Mouse (Mus musculus) erythroblast, embryonic 14.5 days (primary cell): ENCODE measurements around the gene Lrrk1.

ENCODE experiments used
- GATA1 ChIP-seq: IDR thresholded peaks from 2 replicates; pipeline ENCODE4 v1.6.1; 2012; ENCODE audit warnings: low read length, inconsistent platforms, mixed read lengths
- TAL1 ChIP-seq: IDR thresholded peaks from 3 replicates; pipeline ENCODE4 v1.6.1; 2012; ENCODE audit warnings: low read length, inconsistent platforms, mixed read lengths

DNA sequence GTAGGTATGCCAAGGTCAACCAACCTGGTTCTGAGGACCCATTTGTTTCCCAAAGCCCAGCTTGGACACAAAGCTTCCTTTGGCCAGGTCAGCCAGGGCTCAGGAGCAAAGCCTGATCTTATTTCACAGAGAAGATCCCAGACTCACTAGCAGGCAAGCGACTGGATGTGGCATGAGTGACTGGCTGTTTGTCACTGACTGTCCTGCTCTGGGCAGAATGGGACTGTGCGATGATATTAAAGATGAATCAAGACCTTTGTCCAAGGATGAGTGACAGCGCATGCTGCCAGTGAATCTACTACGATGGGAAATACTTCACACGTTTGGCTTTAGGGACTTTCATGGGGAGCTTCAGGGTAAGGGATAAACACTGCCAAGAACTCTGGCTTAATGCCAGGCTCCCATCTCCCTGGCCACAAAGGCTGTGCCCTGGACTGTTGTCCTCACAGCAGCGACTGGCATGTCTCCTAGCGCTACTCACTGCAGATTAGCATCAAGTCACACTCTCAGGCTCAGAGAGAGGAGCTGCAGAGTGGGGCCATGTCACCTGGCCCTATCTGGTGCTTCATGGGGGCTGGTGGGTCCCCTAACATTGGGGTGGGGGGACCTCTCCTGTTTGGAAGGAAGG lies 127.3 kb downstream of the Lrrk1 start:
- TF ChIP-seq GATA1 (no peak), TAL1 (no peak)
